Mouse (Mus musculus) ES-Bruce4 (cell line): ENCODE results near the gene Gnb2.

Experiments used
- CTCF ChIP-seq: IDR thresholded peaks from one replicate; pipeline ENCODE4 v1.8.1; 2011; ENCODE audit warnings: low read depth, low read length
- EP300 ChIP-seq: IDR thresholded peaks from 2 replicates; pipeline ENCODE4 v1.6.1; 2011; ENCODE audit warnings: low read depth, low read length; ENCODE audit not compliant: insufficient read depth
- POLR2A ChIP-seq: IDR thresholded peaks from one replicate; pipeline ENCODE4 v1.8.1; 2011; ENCODE audit warnings: low read length; ENCODE audit not compliant: insufficient read depth

DNA sequence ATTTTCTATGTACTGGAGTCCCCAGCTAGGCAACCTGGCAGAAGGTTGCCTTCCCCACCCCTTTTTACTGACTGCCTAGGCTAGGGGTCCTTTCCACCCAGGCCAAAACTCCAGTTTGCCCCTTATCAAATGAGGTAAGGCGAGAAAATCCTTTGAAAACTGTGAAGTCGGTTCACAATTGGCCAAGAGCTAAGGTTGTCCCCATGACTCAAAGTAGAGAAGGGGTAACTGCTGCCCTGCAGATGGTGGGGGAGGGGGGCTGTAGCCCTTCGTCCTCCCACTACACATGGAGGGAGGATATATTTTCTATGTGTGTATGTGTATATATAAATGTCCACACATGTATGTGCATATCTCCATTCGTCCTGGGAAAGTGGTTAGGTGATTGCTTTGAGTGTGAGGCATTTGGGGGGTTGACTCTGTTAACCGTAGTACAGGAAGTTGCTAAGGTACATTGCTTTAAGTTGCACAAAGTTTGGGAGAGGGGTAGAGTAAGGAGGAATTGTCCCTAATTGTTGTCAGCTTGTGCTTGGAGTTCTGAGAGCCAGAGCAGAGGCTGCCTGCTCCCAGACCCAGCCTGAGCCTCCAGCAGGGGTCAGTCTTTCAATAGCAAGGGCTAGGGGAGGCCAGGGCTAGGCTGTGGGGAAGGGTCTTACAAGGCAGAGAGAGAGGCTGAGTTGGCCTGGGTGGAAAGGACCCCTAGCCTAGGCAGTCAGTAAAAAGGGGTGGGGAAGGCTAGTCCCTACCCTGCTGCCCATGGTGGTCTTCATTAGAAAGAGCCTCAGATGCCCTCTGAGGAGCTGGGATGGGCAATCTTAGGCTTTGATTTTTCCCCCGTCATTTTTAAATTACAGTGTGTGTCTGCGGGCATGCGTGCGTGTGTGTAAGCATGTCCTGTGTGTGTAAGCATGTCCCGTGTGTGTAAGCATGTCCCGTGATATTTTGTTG is 20.2 kb downstream of the Gnb2 start:
- TF ChIP-seq CTCF (peak; percentile 82), POLR2A (no peak), EP300 (no peak)
